Mouse (Mus musculus) neutrophil, adult 65 days (primary cell): ENCODE data around the gene Flot1. TPM values are rescaled to one million over a fixed set of nuclear protein-coding genes. Genes with fewer than 3 reads are reported as not detected.

Experiments used
- total RNA-seq: library from RNA; stranded (reverse); gene quantifications from 2 replicates; pipeline ENCODE4 v1.2.4, GENCODE M21; 2023

The Flot1 gene
- 177 and 218 TPM in 2 replicates for total RNA-seq

GRCm38 (mm10) chr17:35822964-35823937, at the start of gene Flot1:
TSS of gene Flot1 (plus strand) at chr17:35823230.

GRCm38 (mm10) chr17:35821439-35822430, 1.3 kb upstream of the Flot1 start, which contains the start of gene Ier3:
TSS of gene Ier3 (plus strand) at chr17:35821684.

GRCm38 (mm10) chr17:35838122-35838544, 15.1 kb downstream of the Flot1 start, which contains the start of gene Tubb5:
TSS of gene Tubb5 (minus strand) at chr17:35838306.

DNA sequence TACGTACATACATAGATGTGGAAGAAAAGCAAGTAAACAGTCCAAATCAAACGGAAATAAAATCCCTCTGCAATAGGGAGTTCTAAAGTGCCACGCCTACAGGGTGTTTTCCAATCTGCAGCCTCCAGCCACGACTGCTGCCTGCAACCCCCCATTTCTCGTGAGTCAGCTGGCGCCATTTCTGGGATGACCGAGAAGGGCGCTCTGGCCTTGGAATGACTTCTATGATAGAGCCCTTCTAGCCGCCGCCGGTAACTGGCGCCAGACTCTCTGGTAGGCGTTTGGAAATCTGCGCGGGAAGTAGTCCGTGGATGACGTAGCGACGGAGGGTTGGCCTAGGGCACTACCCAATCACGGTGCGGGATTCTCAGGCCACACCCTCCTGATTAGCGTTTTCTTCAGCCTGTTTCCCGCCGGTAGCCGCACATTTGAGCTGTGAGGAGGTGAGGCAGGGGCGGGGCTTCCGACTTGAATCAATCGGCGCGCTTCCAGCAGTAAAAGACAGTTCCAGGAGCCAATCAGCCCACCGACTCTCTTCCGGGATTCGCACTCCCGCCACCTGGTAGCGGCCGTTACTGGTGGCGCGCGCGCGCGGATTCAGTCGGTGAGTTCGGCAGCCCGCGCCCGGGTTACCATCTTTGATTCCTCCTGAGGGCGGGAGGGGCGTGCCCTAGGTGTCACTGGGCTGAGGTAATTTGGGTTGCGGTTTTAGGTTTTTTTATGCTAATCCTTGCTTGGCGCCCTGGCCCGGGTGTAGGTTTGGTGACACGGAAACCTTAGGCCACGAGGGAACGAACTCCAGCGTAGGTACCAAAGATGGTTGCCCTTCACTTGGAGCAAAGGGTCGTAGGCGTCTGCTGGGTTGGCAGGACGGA, 18.3 kb downstream of the Flot1 start, which contains the start of gene Mdc1:
Mdc1 (plus strand) TSS at position 440 of the 875 bp plus-strand sequence.

GRCm38 (mm10) chr17:35861198-35861857, 38.3 kb downstream of the Flot1 start, which contains the start of gene Nrm:
TSS of gene Nrm (plus strand) at chr17:35861318.

DNA sequence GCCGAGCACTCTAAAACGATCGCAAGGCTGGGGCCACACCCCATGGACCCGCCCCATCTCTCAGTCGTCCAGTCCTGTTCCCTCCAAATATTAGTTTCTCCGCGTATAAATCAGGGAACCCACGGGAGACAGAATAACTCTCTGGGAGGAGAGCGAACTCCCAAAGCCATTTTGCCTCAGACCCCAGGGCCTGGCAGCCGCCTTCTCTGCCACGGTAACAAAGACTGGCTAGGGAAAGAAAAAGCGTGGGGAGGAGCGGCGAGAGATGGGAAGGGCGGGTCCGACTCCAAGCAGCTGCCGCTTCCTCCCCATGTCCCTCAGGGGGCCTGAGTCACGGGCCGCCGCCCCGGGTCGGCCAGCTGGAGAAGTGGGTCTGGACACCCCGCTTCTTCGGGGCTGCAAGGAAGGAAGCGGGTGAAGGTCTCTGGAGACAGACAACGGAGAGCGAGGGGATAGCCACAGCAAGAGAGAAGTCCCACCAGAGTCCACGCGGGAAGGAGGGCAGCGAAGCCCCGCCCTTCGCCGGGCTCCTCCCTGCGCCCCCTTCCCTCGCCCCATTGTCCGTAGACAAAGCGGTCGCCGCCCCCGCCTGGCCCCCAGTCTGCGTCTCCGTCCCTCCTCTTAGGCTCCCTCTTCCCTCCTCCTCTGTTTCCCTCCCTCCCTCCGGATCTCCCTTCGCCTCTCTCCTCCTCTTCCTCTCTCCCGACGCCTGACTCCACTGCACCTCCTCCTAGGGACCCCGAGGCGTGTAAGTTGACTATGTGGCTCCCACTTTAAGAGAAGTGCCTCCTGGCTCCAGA, 42.7 kb downstream of the Flot1 start, which contains the start of gene Ppp1r18:
Ppp1r18 (plus strand) TSS at position 113 of the 800 bp plus-strand sequence.

GRCm38 (mm10) chr17:35879245-35880057, 56.4 kb downstream of the Flot1 start, which contains the start of gene Dhx16:
TSS of gene Dhx16 (plus strand) at chr17:35879819.

Other genes starting within 250 kb of the Flot1 start
- gene Sfta2, start 221.7 kb upstream of the Flot1 start, total RNA-seq, result not detected in 2 replicates
- not detected in 2 replicates for gene Gm9573, start 196.6 kb upstream of the Flot1 start, total RNA-seq
- not detected in 2 replicates for gene Mucl3, start 179.5 kb upstream of the Flot1 start, total RNA-seq
- 5.3 and 11.6 TPM in 2 replicates for gene Vars2, start 155.6 kb upstream of the Flot1 start, total RNA-seq
- gene Gtf2h4, start 149.5 kb upstream of the Flot1 start, total RNA-seq, result 4.2 and 5.6 TPM in 2 replicates
- gene Ddr1, start 118.6 kb upstream of the Flot1 start, total RNA-seq, result 0.13 and 0.25 TPM in 2 replicates
- 146 and 161 TPM in 2 replicates for gene Ier3, start 1.5 kb upstream of the Flot1 start, total RNA-seq
- 358 and 363 TPM in 2 replicates for gene Tubb5, start 15.1 kb downstream of the Flot1 start, total RNA-seq
- 19.8 and 27.4 TPM in 2 replicates for gene Mdc1, start 18.3 kb downstream of the Flot1 start, total RNA-seq
- gene Nrm, start 38.1 kb downstream of the Flot1 start, total RNA-seq, result 37.7 and 48.1 TPM in 2 replicates
- 276 and 319 TPM in 2 replicates for gene Ppp1r18, start 42.4 kb downstream of the Flot1 start, total RNA-seq
- 54.5 and 72.8 TPM in 2 replicates for gene Dhx16, start 56.6 kb downstream of the Flot1 start, total RNA-seq
- gene 2310061I04Rik, start 74.2 kb downstream of the Flot1 start, total RNA-seq, result 11.3 and 14.5 TPM in 2 replicates
- gene Atat1, start 86.8 kb downstream of the Flot1 start, total RNA-seq, result 10.8 and 12.3 TPM in 2 replicates
- 18.8 and 24.2 TPM in 2 replicates for gene Mrps18b, start 93.2 kb downstream of the Flot1 start, total RNA-seq
- 65.3 and 65.4 TPM in 2 replicates for gene Ppp1r10, start 93.2 kb downstream of the Flot1 start, total RNA-seq
- gene Abcf1, start 146.5 kb downstream of the Flot1 start, total RNA-seq, result 66.5 and 97.8 TPM in 2 replicates
- gene Gnl1, start 156.6 kb downstream of the Flot1 start, total RNA-seq, result 43.4 and 73.5 TPM in 2 replicates
- 26.3 and 32.8 TPM in 2 replicates for gene Prr3, start 157.0 kb downstream of the Flot1 start, total RNA-seq
- 37.5 and 37.7 TPM in 2 replicates for gene H2-T24, start 197.3 kb downstream of the Flot1 start, total RNA-seq
- 151 and 156 TPM in 2 replicates for gene H2-T23, start 209.6 kb downstream of the Flot1 start, total RNA-seq
- 31.0 and 31.3 TPM in 2 replicates for gene H2-T22, start 219.5 kb downstream of the Flot1 start, total RNA-seq
- gene Gm6034, start 219.7 kb downstream of the Flot1 start, total RNA-seq, result 0.29 TPM in 1 of 2 replicates, not detected in the other
- gene Gm11127, start 235.1 kb downstream of the Flot1 start, total RNA-seq, result 34.1 and 46.2 TPM in 2 replicates